Mouse (Mus musculus) lung, postnatal 36 days (tissue): ENCODE results near the gene Kbtbd13.
"Not testable (repeated sequence)": the region's sequence is repeated elsewhere in the genome, so short reads cannot be mapped to it uniquely, and the experiment has no call there.

Experiments
- DNase-seq: peaks from one replicate; pipeline ENCODE4 v3.0.0; 2022; ENCODE audit warnings: mixed read lengths

Gene Kbtbd13

DNA sequence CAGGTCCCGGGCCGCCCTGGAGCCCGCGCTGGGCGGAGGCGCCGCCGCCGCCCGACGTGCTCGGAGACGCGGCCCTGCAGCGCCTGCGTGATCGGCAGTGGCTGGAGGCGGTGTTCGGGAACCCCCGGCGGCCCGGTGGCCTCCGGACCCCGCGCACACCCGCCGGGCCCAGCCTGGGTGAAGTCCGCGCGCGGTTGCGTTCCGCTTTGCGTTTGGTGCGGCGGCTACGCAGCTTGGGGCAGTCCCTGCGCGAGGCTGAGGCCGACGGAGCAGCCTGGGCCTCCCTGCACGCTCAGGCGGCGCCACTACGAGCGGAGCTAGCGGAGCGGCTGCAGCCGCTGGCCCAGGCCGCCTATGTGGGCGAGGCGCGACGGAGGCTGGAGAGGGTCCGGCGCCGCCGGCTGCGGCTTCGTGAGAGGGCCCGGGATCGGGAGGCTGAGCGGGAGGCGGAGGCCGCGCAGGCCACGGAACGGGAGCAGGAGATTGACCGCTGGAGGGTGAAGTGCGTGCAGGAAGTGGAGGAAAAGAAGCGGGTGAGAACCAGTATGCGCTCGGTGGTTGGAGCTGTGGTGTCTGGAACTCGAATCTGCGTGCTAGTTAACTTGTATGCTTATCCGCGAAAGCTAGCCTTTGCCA, 44.9 kb downstream of the Kbtbd13 start:
- peak; percentile 23 for DNase-seq

- DNase-seq = peak; percentile 99
These were observed 45.5 kb downstream of the Kbtbd13 start, which contains the start of gene Pdcd7 for GRCm38 (mm10) chr9:65345854-65346475. Gene Pdcd7, plus strand, starts transcription at chr9:65346104.

DNA sequence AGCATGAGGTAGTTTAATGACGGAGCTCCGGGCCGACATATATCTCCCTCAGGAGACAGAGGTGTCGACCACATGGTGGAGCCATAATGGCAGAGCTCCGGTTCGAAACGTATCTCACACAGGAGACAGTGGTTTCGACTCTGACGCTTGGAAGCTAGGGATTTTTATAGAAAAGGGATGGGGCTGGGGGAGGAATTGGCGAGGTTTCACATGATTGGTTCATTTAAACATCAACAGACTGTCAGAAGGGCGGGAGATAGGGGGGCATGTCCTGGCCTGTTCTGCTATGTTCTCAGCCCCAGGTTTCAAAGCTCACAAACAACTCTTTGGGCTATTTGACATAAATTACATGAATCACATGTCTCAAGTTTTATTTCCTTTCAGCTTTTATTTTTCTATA, 46.0 kb downstream of the Kbtbd13 start:
- not testable (repeated sequence) for DNase-seq

GRCm38 (mm10) chr9:65340414-65340813, 51.0 kb downstream of the Kbtbd13 start:
- no peak for DNase-seq

DNA sequence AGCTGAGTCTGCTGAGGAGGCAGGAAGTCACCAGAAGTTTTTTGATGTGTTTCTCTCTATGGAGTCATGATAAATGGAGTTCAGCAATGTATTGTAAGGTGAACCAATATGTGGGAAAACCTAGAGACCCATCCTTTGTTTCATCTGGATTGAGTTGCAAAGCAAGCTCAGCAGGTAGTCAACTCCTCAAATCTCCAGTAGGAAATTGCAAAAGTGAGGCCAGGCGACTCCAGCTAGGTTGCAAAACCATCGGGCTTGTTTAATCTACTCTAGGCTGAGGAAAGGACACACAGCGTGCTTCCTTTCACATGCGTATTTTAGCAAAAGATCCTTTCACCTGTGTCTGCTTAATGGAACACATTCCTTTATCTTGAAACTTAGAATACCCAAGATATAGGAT, 52.3 kb downstream of the Kbtbd13 start:
- DNase-seq = no peak
